Mouse (Mus musculus) G1E (cell line): ENCODE results near the gene Egr2.

Experiments
- CTCF ChIP-seq: IDR thresholded peaks from 2 replicates; pipeline ENCODE4 v1.5.1; 2012; ENCODE audit warnings: low read depth, low read length, inconsistent platforms, mixed read lengths
- GATA1 ChIP-seq: IDR thresholded peaks from 2 replicates; pipeline ENCODE4 v1.6.1; 2012; ENCODE audit warnings: borderline replicate concordance, low read length, inconsistent platforms, mixed read lengths

DNA sequence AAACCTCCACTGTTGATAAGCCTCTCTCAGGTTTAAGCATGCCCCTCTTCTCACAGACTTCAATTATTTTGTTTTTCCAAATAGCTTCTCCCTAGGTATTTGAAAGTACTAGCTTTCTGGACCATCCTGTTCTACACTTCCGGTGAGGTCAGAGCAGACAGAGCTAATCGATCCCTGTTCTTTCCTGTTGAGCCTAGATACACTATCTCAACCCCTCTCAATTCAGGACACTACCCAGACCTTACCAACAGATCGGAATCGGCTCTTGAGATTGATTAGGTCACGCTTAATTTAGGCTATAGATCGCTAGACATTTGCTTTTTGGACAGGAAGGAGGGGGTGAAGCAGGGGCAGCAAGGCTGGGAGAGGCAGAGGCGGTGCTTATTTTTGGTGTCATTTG is 22.4 kb upstream of the Egr2 start:
- TF ChIP-seq CTCF: no peak
- no peak for TF ChIP-seq GATA1
